Mouse (Mus musculus) lung, adult 2 months (tissue): Measurements from ENCODE around the gene Msrb2. TPM values are rescaled to one million over a fixed set of nuclear protein-coding genes. Genes with fewer than 3 reads are reported as not detected.

ENCODE experiments used
- DNase-seq: peaks from one replicate; pipeline ENCODE4 v3.0.0; 2022
- H3K4me1 ChIP-seq: fragments of 200-500 bp; 2 replicates; pipeline ENCODE4 v1.6.1; 2011; ENCODE audit warnings: low read length; ENCODE audit not compliant: control insufficient read depth, insufficient read depth
- H3K4me3 ChIP-seq: fragments of 200-500 bp; replicated peaks from 2 replicates; pipeline ENCODE3; 2011; ENCODE audit warnings: low read depth, mild to moderate bottlenecking, control low read depth, low read length; ENCODE audit errors: extremely low read depth
- CTCF ChIP-seq: fragments of 200-500 bp; IDR thresholded peaks from 2 replicates; pipeline ENCODE4 v1.5.1; 2011; ENCODE audit warnings: mild to moderate bottlenecking, low read length, control low read depth; ENCODE audit not compliant: insufficient read depth
- POLR2A ChIP-seq: fragments of 200-500 bp; IDR thresholded peaks from 2 replicates; pipeline ENCODE4 v1.6.1; 2011; ENCODE audit warnings: low read depth, mild to moderate bottlenecking, control low read depth, low read length, borderline replicate concordance; ENCODE audit errors: extremely low read depth
- WGBS: fragments of 180-500 bp; shearing (Covaris S2); methylation state at CpG from one replicate; pipeline ENCODE4 v1.1.7; 2018; 5-methylcytosine and 5-hydroxymethylcytosine counted together
- polyA plus RNA-seq: library from polyadenylated mRNA; depleted of rRNA; stranded (reverse); fragments of >200 nt; gene quantifications from 2 replicates; pipeline ENCODE4 v1.2.3, GENCODE M21; 2012; rRNA removed

Gene Msrb2
- polyA plus RNA-seq, 1 experiment: 18.8 TPM

DNA sequence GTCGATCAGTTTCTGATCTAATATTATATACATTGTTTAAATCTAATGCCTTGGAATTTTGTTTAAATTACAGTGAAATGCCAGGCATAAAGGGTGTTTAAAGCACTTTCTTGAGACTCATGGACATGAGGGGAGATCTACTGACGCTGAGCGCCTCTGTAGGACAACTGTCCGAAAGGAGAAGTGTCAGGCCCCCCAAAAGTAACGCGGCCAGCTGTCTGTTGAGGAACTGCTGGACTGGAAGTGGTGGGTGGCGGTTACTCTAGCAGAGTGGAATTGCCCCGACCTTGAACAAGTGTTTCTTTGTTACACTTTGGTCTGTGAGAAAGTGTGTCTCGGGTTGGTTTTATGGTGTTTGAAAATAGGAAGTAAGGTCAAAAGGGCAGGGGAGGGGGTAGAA is 73.1 kb downstream of the Msrb2 start:
- no peak for DNase-seq
- TF ChIP-seq POLR2A (no peak), CTCF (no peak)
- no peaks in the 10 kb centered on the region for H3K4me1 ChIP-seq
- WGBS: 4% methylated on average over 9 of the region's 9 CpGs
- no peak overlapping the region for H3K4me3 ChIP-seq

Other genes starting within 250 kb of the Msrb2 start
- 1.0 TPM in 2 replicates for gene Armc3, start 172.1 kb upstream of the Msrb2 start, polyA plus RNA-seq
- not detected in 2 replicates for gene Ptf1a, start 74.2 kb downstream of the Msrb2 start, polyA plus RNA-seq
- gene 4921504E06Rik, start 182.5 kb downstream of the Msrb2 start, polyA plus RNA-seq: not detected in 2 replicates